Mouse (Mus musculus) heart, embryonic 16.5 days (tissue): ENCODE measurements around the gene Trim21. TPM values are rescaled to one million over a fixed set of nuclear protein-coding genes. Genes with fewer than 3 reads are reported as not detected.

Experiments used
- ATAC-seq: fragments of 200-750 bp; cut with Nextera tagmentation; replicated peaks from 2 replicates; pipeline ENCODE4 v1.8.0; 2017; ENCODE audit warnings: moderate number of reproducible peaks; ENCODE audit not compliant: insufficient read depth, low FRiP score; ENCODE audit errors: extremely low read depth
- H3K27ac ChIP-seq: fragments of 300-500 bp; sonication (generic); 2 replicates; pipeline ENCODE4 v1.5.1; 2014; ENCODE audit warnings: mild to moderate bottlenecking, low read length, control low read depth, moderate library complexity
- H3K27me3 ChIP-seq: fragments of 300-500 bp; sonication (generic); 2 replicates; pipeline ENCODE4 v1.6.1; 2014; ENCODE audit warnings: low read length, mixed read lengths; ENCODE audit not compliant: control insufficient read depth, insufficient read depth
- H3K36me3 ChIP-seq: fragments of 300-500 bp; sonication (generic); 2 replicates; pipeline ENCODE4 v1.6.1; 2014; ENCODE audit not compliant: control insufficient read depth, insufficient read depth
- H3K4me1 ChIP-seq: fragments of 300-500 bp; sonication (generic); 2 replicates; pipeline ENCODE4 v1.6.1; 2014; ENCODE audit warnings: low read length, mixed read lengths; ENCODE audit not compliant: control insufficient read depth, insufficient read depth
- H3K4me2 ChIP-seq: fragments of 300-500 bp; sonication (generic); 2 replicates; pipeline ENCODE4 v1.6.1; 2014; ENCODE audit warnings: low read depth, mild to moderate bottlenecking, control low read depth, low read length
- H3K4me3 ChIP-seq: fragments of 300-500 bp; sonication (generic); 2 replicates; pipeline ENCODE4 v1.5.1; 2014; ENCODE audit warnings: mild to moderate bottlenecking, control low read depth, low read length
- H3K9ac ChIP-seq: fragments of 300-500 bp; sonication (generic); 2 replicates; pipeline ENCODE4 v1.6.1; 2014; ENCODE audit warnings: low read length, control low read depth
- H3K9me3 ChIP-seq: fragments of 300-500 bp; sonication (generic); replicated peaks from 2 replicates; pipeline ENCODE4 v1.6.1; 2016; ENCODE audit warnings: low read length; ENCODE audit not compliant: control insufficient read depth
- WGBS: fragments of 180-500 bp; shearing (Covaris S2); extraction: QIAGEN DNeasy Blood & Tissue Kit; methylation state at CpG from one replicate; pipeline ENCODE4 v1.1.7; 2014; 5-methylcytosine and 5-hydroxymethylcytosine counted together
- polyA plus RNA-seq: library from polyadenylated mRNA; unstranded; fragments of >200 nt; fragmentation: Nextera tagmentation; extraction: Ambion mirVana; gene quantifications from 2 replicates; pipeline ENCODE4 v1.2.1, GENCODE M21; 2015

Gene Trim21
- polyA plus RNA-seq, 1 experiment from 2014 or later: 0.80 TPM

DNA sequence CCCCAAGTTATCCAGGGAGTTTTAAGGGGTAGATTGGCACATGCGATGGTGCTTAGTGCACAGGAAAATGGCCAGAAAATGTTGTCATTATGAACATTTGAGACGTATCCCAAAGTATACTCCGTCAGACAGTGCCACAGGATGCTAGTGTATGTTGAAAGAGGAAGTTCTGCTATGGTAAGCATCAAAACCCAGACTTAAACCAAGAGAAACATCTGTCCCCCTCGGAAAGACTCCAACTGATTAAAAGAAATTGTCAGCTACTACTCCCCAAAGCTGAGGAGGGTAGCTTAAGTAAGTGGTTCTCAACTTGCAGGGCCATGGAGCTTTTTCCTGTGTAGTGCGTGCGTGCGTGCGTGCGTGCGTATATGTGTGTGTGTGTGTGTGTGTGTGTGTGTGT is 53.4 kb downstream of the Trim21 start:
- ATAC-seq: no peak

DNA sequence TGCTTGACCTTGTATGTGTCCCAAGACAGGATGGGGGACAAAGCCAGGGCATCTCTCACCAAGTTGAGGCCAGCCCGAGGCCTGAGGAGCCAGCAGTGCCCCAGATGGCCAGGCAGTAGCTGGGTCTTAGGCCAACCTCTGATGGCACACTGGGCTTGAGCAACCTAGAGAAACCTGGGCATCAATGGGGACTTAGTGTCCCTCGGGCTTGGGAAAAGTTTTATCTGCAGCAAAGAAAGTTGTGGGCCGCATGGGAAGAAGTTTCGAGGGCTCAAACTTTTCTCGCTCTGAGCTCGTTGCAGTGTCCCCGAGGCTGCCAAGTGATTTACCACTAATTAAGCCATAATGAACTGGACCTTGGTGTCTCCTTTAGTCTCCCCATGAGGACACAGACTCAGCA is 55.6 kb downstream of the Trim21 start:
- Histone ChIP-seq H3K4me3 (no peak overlapping the region), H3K27ac (no peak overlapping the region), H3K9ac (no peak overlapping the region), H3K36me3 (no peaks in the 10 kb centered on the region), H3K4me2 (no peak overlapping the region), H3K27me3 (peaks cover 14% of the 10 kb centered on the region), H3K9me3 (no peaks in the 10 kb centered on the region), H3K4me1 (no peaks in the 10 kb centered on the region)
- ATAC-seq: no peak
- WGBS: 87% methylated on average over 7 of the region's 7 CpGs

More for the DNA sequence above, 53.4 kb downstream of the Trim21 start:
- Histone ChIP-seq H3K9ac (no peak overlapping the region), H3K4me3 (no peak overlapping the region), H3K9me3 (no peaks in the 10 kb centered on the region), H3K27me3 (peaks cover 17% of the 10 kb centered on the region), H3K27ac (no peak overlapping the region), H3K36me3 (no peaks in the 10 kb centered on the region), H3K4me2 (no peak overlapping the region), H3K4me1 (peaks cover 8% of the 10 kb centered on the region)
- 88% methylated on average over 10 of the region's 10 CpGs for WGBS

DNA sequence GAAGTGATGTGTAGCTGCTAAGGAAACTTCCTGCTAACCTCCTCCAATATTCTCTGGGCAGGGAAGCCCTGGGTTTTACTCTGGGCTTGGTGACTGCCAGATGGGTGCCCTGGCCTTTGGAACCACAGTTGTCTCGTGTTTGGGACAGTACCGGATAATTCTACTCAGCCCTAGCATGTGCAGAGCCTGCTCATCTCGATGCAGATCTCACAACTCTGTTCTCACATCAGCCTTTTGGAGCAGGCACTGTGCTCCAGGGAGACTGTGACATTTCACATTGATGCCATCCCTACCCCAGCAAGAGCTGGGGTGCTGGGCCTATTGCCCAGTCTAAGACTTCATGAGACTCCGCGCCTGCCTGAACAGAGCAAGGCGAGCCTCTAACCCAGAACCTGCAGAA is 56.6 kb downstream of the Trim21 start:
- Histone ChIP-seq H3K36me3 (no peaks in the 10 kb centered on the region), H3K4me3 (no peak overlapping the region), H3K4me2 (no peak overlapping the region), H3K9ac (no peak overlapping the region), H3K27ac (no peak overlapping the region), H3K27me3 (peaks cover 7% of the 10 kb centered on the region), H3K4me1 (no peaks in the 10 kb centered on the region), H3K9me3 (no peaks in the 10 kb centered on the region)
- no peak for ATAC-seq
- WGBS: 76% methylated on average over 6 of the region's 6 CpGs

DNA sequence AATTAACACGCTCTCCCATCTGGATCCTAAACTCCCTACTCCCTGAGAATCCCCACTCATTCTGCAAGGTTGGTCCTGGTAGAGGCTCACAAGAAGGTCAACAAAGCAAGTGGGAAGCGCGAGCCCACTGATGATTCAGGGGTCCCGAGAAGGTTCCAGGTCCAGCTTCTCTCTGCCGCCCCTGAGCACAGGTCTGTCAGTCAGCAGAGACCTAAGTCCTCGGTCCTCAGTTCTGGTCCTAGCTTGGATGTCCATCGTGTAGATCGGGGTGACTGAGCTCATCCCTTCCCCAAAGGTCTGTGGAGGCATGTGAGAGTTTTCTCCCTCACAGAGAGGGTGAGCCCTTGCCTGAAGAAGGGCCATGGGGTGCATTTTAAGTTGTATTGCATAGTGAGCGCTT is 57.2 kb downstream of the Trim21 start:
- 81% methylated on average over 9 of the region's 9 CpGs for WGBS

More for the DNA sequence above, 57.2 kb downstream of the Trim21 start:
- ATAC-seq: no peak
- Histone ChIP-seq H3K9me3 (no peaks in the 10 kb centered on the region), H3K9ac (no peak overlapping the region), H3K27ac (no peak overlapping the region), H3K4me3 (no peak overlapping the region), H3K4me2 (no peak overlapping the region), H3K27me3 (peaks cover 6% of the 10 kb centered on the region), H3K36me3 (no peaks in the 10 kb centered on the region), H3K4me1 (no peaks in the 10 kb centered on the region)

Other genes with a start within 250 kb of the Trim21 start
- 131 and 138 TPM in 2 replicates for gene Rrm1, start 123.8 kb downstream of the Trim21 start, polyA plus RNA-seq
- 0.12 and 0.17 TPM in 2 replicates for gene Olfr543, start 83.8 kb downstream of the Trim21 start, polyA plus RNA-seq
- 0.04 TPM in 1 of 2 replicates, not detected in the other for gene Olfr544, start 77.2 kb downstream of the Trim21 start, polyA plus RNA-seq
- gene Olfr545, start 65.9 kb downstream of the Trim21 start, polyA plus RNA-seq: not detected in 2 replicates
- not detected in 2 replicates for gene Olfr547, start 30.7 kb downstream of the Trim21 start, polyA plus RNA-seq
- not detected in 2 replicates for gene Olfr548-ps1, start 24.6 kb downstream of the Trim21 start, polyA plus RNA-seq
- gene Olfr549, start 15.6 kb downstream of the Trim21 start, polyA plus RNA-seq: not detected in 2 replicates
- gene Olfr550, start 6.0 kb upstream of the Trim21 start, polyA plus RNA-seq: not detected in 2 replicates
- not detected in 2 replicates for gene Olfr551, start 26.4 kb upstream of the Trim21 start, polyA plus RNA-seq
- not detected in 2 replicates for gene Olfr552, start 32.3 kb upstream of the Trim21 start, polyA plus RNA-seq
- not detected in 2 replicates for gene Olfr553, start 52.7 kb upstream of the Trim21 start, polyA plus RNA-seq
- gene Olfr554, start 72.9 kb upstream of the Trim21 start, polyA plus RNA-seq: not detected in 2 replicates
- gene Olfr555, start 93.3 kb upstream of the Trim21 start, polyA plus RNA-seq: not detected in 2 replicates
- gene Olfr556, start 99.4 kb upstream of the Trim21 start, polyA plus RNA-seq: not detected in 2 replicates
- gene Trim68, start 121.8 kb upstream of the Trim21 start, polyA plus RNA-seq: 12.3 and 12.4 TPM in 2 replicates
- gene Olfr557, start 130.4 kb upstream of the Trim21 start, polyA plus RNA-seq: not detected in 2 replicates
- 1.3 and 1.5 TPM in 2 replicates for gene Olfr558, start 136.7 kb upstream of the Trim21 start, polyA plus RNA-seq
- gene Olfr33, start 153.6 kb upstream of the Trim21 start, polyA plus RNA-seq: not detected in 2 replicates
- not detected in 2 replicates for gene Olfr559, start 162.0 kb upstream of the Trim21 start, polyA plus RNA-seq
- gene Olfr560, start 193.9 kb upstream of the Trim21 start, polyA plus RNA-seq: 0.07 TPM in 1 of 2 replicates, not detected in the other
- gene Olfr78, start 194.0 kb upstream of the Trim21 start, polyA plus RNA-seq: 0.14 and 0.39 TPM in 2 replicates
- gene Olfr561, start 205.7 kb upstream of the Trim21 start, polyA plus RNA-seq: not detected in 2 replicates
- not detected in 2 replicates for gene Olfr564, start 238.0 kb upstream of the Trim21 start, polyA plus RNA-seq